Mouse (Mus musculus) megakaryocyte-erythroid progenitor cell, adult 5-6 weeks (primary cell): ENCODE measurements around the gene Vmn1r55. TPM values are rescaled to one million over a fixed set of nuclear protein-coding genes. Genes with fewer than 3 reads are reported as not detected.
"Not testable (repeated sequence)": the region's sequence is repeated elsewhere in the genome, so short reads cannot be mapped to it uniquely, and the experiment has no call there.

Experiments used
- ATAC-seq: replicated peaks from 2 replicates; pipeline ENCODE4 v1.8.0; 2016; ENCODE audit warnings: mild to moderate bottlenecking, inconsistent platforms; ENCODE audit not compliant: severe bottlenecking, poor library complexity, low FRiP score, low TSS enrichment
- total RNA-seq, 2 experiments: library from RNA; stranded (forward) in 1 of 2; stranded (reverse) in 1 of 2; fragments of 200-1000, 215-1000 nt in 1 of 2; fragments of >200 nt in 1 of 2; fragmentation: Nextera tagmentation in 1 of 2; gene quantifications; 2 replicates each; pipeline ENCODE4 v1.2.3; 2014 to 2017

Gene Vmn1r55
- total RNA-seq, 2 experiments from 2014 or later: not detected

DNA sequence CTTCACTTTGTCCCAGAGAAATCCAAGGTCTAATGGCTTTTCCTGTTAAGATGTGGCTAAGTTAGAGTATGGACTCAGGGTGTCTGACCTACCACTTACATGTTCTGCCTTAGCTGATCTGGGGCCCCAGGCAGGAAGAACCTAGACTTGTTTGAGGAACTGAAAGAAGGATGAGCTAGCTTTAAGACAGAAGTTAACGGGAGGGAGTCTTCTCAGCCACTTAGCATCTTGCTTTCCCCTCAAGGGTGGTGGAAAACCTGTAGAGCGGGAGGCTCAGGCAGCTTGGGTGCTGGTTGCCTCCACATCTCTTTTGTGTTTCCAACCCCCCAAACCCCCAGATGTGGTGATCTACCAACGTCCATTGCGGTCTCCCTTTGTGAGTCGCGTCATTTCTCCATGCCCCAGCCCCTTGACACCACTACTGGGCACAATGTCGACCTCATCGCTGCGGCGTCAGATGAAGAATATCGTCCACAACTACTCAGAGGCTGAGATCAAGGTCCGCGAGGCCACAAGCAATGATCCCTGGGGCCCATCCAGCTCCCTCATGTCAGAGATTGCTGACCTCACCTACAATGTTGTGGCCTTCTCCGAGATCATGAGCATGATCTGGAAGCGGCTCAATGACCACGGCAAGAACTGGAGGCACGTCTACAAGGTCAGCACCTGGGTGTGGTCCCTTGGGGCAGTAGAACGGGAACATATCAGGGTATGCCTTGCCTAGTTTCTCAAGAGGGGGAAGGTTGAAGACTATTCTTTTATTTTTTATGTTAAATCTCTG is 66.0 kb downstream of the Vmn1r55 start:
- ATAC-seq: no peak

DNA sequence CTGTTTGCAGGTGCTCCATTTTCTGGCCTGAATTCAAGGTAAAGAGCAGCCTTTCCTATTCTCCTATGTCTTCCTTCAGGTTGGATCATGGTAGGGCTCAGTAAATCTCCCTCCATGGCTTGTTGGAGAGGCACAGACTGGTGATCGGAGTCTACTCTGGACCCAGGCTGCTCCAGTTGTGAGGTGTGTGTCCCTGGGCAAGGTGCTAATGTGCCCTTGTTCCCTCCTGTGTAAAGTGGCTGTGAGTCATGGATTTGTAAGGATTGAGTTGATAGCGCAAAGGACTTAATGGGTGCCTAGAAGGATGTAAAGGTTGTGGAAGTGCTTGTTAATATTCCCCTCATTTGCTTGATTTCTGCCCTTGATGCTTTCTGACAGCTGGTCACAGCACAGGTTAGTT is 67.5 kb downstream of the Vmn1r55 start:
- ATAC-seq: no peak

- peak; percentile 70 for ATAC-seq
Observed at GRCm38 (mm10) chr7:5081241-5081640, 68.2 kb downstream of the Vmn1r55 start.

GRCm38 (mm10) chr7:5080815-5081214 is 68.7 kb downstream of the Vmn1r55 start:
- no peak for ATAC-seq

- peak; percentile 89 for ATAC-seq
Observed at GRCm38 (mm10) chr7:5080010-5080751, 69.3 kb downstream of the Vmn1r55 start, which contains the start of gene Epn1. TSS of gene Epn1 (plus strand) at chr7:5080235.

GRCm38 (mm10) chr7:5079365-5080009 is 70.0 kb downstream of the Vmn1r55 start:
- not testable (repeated sequence) for ATAC-seq

Other genes with a start within 250 kb of the Vmn1r55 start
- gene Gm36210, start 243.2 kb downstream of the Vmn1r55 start, total RNA-seq (2014; fragmentation: Nextera tagmentation): not detected in 2 replicates
- gene Gm36210, start 243.2 kb downstream of the Vmn1r55 start, total RNA-seq (2017): not detected in 2 replicates
- 8.2 and 11.6 TPM in 2 replicates for gene Zfp628, start 234.5 kb downstream of the Vmn1r55 start, total RNA-seq (2014; fragmentation: Nextera tagmentation)
- gene Zfp628, start 234.5 kb downstream of the Vmn1r55 start, total RNA-seq (2017): 1.1 and 1.2 TPM in 2 replicates
- 6.6 TPM in 1 of 2 replicates, not detected in the other for gene Nat14, start 227.6 kb downstream of the Vmn1r55 start, total RNA-seq (2014; fragmentation: Nextera tagmentation)
- gene Nat14, start 227.6 kb downstream of the Vmn1r55 start, total RNA-seq (2017): 0.23 and 1.9 TPM in 2 replicates
- not detected in 2 replicates for gene Ssc5d, start 223.9 kb downstream of the Vmn1r55 start, total RNA-seq (2014; fragmentation: Nextera tagmentation)
- not detected in 2 replicates for gene Ssc5d, start 223.9 kb downstream of the Vmn1r55 start, total RNA-seq (2017)
- gene Sbk2, start 185.3 kb downstream of the Vmn1r55 start, total RNA-seq (2014; fragmentation: Nextera tagmentation): 0.69 TPM in 1 of 2 replicates, not detected in the other
- not detected in 2 replicates for gene Sbk2, start 185.3 kb downstream of the Vmn1r55 start, total RNA-seq (2017)
- gene Sbk3, start 178.5 kb downstream of the Vmn1r55 start, total RNA-seq (2014; fragmentation: Nextera tagmentation): not detected in 2 replicates
- gene Sbk3, start 178.5 kb downstream of the Vmn1r55 start, total RNA-seq (2017): not detected in 2 replicates
- gene Zfp579, start 153.5 kb downstream of the Vmn1r55 start, total RNA-seq (2014; fragmentation: Nextera tagmentation): 12.0 and 32.5 TPM in 2 replicates
- 0.76 and 2.2 TPM in 2 replicates for gene Zfp579, start 153.5 kb downstream of the Vmn1r55 start, total RNA-seq (2017)
- 16.6 and 19.9 TPM in 2 replicates for gene Zfp524, start 135.3 kb downstream of the Vmn1r55 start, total RNA-seq (2014; fragmentation: Nextera tagmentation)
- gene Zfp524, start 135.3 kb downstream of the Vmn1r55 start, total RNA-seq (2017): 3.0 and 9.3 TPM in 2 replicates
- gene Fiz1, start 135.0 kb downstream of the Vmn1r55 start, total RNA-seq (2014; fragmentation: Nextera tagmentation): 34.8 and 35.7 TPM in 2 replicates
- 19.8 and 32.7 TPM in 2 replicates for gene Fiz1, start 135.0 kb downstream of the Vmn1r55 start, total RNA-seq (2017)
- gene Gm44973, start 134.2 kb downstream of the Vmn1r55 start, total RNA-seq (2014; fragmentation: Nextera tagmentation): 2.6 TPM in 1 of 2 replicates, not detected in the other
- gene Gm44973, start 134.2 kb downstream of the Vmn1r55 start, total RNA-seq (2017): not detected in 2 replicates
- 22.7 and 24.4 TPM in 2 replicates for gene Zfp865, start 129.3 kb downstream of the Vmn1r55 start, total RNA-seq (2014; fragmentation: Nextera tagmentation)
- gene Zfp865, start 129.3 kb downstream of the Vmn1r55 start, total RNA-seq (2017): 7.8 and 9.8 TPM in 2 replicates
- not detected in 2 replicates for gene Ccdc106, start 129.1 kb downstream of the Vmn1r55 start, total RNA-seq (2014; fragmentation: Nextera tagmentation)
- gene Ccdc106, start 129.1 kb downstream of the Vmn1r55 start, total RNA-seq (2017): 0.42 and 0.56 TPM in 2 replicates
- gene 4632433K11Rik, start 115.6 kb downstream of the Vmn1r55 start, total RNA-seq (2014; fragmentation: Nextera tagmentation): 1.3 and 2.0 TPM in 2 replicates
- gene 4632433K11Rik, start 115.6 kb downstream of the Vmn1r55 start, total RNA-seq (2017): 0.23 TPM in 1 of 2 replicates, not detected in the other
- 1.0 and 1.9 TPM in 2 replicates for gene Zfp784, start 111.2 kb downstream of the Vmn1r55 start, total RNA-seq (2014; fragmentation: Nextera tagmentation)
- gene Zfp784, start 111.2 kb downstream of the Vmn1r55 start, total RNA-seq (2017): 0.09 and 2.9 TPM in 2 replicates
- 1.3 and 2.1 TPM in 2 replicates for gene Zfp580, start 98.1 kb downstream of the Vmn1r55 start, total RNA-seq (2014; fragmentation: Nextera tagmentation)
- not detected in 2 replicates for gene Zfp580, start 98.1 kb downstream of the Vmn1r55 start, total RNA-seq (2017)
- gene U2af2, start 87.5 kb downstream of the Vmn1r55 start, total RNA-seq (2014; fragmentation: Nextera tagmentation): 259 and 276 TPM in 2 replicates
- gene U2af2, start 87.5 kb downstream of the Vmn1r55 start, total RNA-seq (2017): 284 and 302 TPM in 2 replicates
- gene Epn1, start 69.4 kb downstream of the Vmn1r55 start, total RNA-seq (2014; fragmentation: Nextera tagmentation): 134 and 193 TPM in 2 replicates
- gene Epn1, start 69.4 kb downstream of the Vmn1r55 start, total RNA-seq (2017): 51.1 and 62.6 TPM in 2 replicates
- gene Rfpl4, start 32.7 kb downstream of the Vmn1r55 start, total RNA-seq (2014; fragmentation: Nextera tagmentation): not detected in 2 replicates
- not detected in 2 replicates for gene Rfpl4, start 32.7 kb downstream of the Vmn1r55 start, total RNA-seq (2017)
- not detected in 2 replicates for gene Rasl2-9, start 23.7 kb downstream of the Vmn1r55 start, total RNA-seq (2014; fragmentation: Nextera tagmentation)
- not detected in 2 replicates for gene Rasl2-9, start 23.7 kb downstream of the Vmn1r55 start, total RNA-seq (2017)
- not detected in 2 replicates for gene Vmn1r56, start 47.1 kb upstream of the Vmn1r55 start, total RNA-seq (2014; fragmentation: Nextera tagmentation)
- not detected in 2 replicates for gene Vmn1r56, start 47.1 kb upstream of the Vmn1r55 start, total RNA-seq (2017)
- gene Vmn1r57, start 68.8 kb upstream of the Vmn1r55 start, total RNA-seq (2014; fragmentation: Nextera tagmentation): not detected in 2 replicates
- gene Vmn1r57, start 68.8 kb upstream of the Vmn1r55 start, total RNA-seq (2017): not detected in 2 replicates
- gene Gm5065, start 200.9 kb upstream of the Vmn1r55 start, total RNA-seq (2014; fragmentation: Nextera tagmentation): not detected in 2 replicates
- gene Gm5065, start 200.9 kb upstream of the Vmn1r55 start, total RNA-seq (2017): not detected in 2 replicates
- gene Nlrp2, start 201.4 kb upstream of the Vmn1r55 start, total RNA-seq (2014; fragmentation: Nextera tagmentation): not detected in 2 replicates
- gene Nlrp2, start 201.4 kb upstream of the Vmn1r55 start, total RNA-seq (2017): not detected in 2 replicates